9 mouse cellular contexts compared by ENCODE assay signal in genomic region chr9:120583314-120583713, GRCm38 (mm10). TPM values are rescaled to one million over a fixed set of nuclear protein-coding genes. Genes with fewer than 3 reads are reported as not detected.
DNase-seq lines count a peak whose midpoint lies in the region; ATAC-seq lines count a peak whose summit lies in the region.
"Had no signal": no experiment of that assay in that cellular context is flagged by ENCODE, and none has a peak within 500 bp of the region (broad histone marks: within the 10 kb centered on the region; RNA-seq: fewer than 3 reads in every experiment).

No protein-coding gene starts in this region.

- no peaks in the 10 kb centered on the region for H3K27me3 ChIP-seq in heart, embryonic 14.5 days (ENCODE audit: control insufficient read depth, insufficient read depth, low read length)
- no peaks in the 10 kb centered on the region for H3K27me3 ChIP-seq in forebrain, embryonic 13.5 days
- H3K27me3 ChIP-seq in liver, embryonic 16.5 days (ENCODE audit: control insufficient read depth, insufficient read depth, low read depth, low read length), result no peaks in the 10 kb centered on the region

- H3K4me2 ChIP-seq in heart, embryonic 14.5 days (ENCODE audit: low read length), result peak overlapping the region; percentile 90
- H3K4me2 ChIP-seq in forebrain, embryonic 13.5 days, result peak overlapping the region; percentile 59
- H3K4me2 ChIP-seq in liver, embryonic 16.5 days (ENCODE audit: low read depth, low read length), result peak overlapping the region; percentile 61

- H3K9me3 ChIP-seq in heart, embryonic 14.5 days (ENCODE audit: control insufficient read depth, low read length), result no peaks in the 10 kb centered on the region
- H3K9me3 ChIP-seq in forebrain, embryonic 13.5 days (replicated peaks), result no peaks in the 10 kb centered on the region
- no peaks in the 10 kb centered on the region for H3K9me3 ChIP-seq in liver, embryonic 16.5 days (replicated peaks; ENCODE audit: control insufficient read depth, low read length)

- H3K36me3 ChIP-seq in heart, embryonic 14.5 days (ENCODE audit: control insufficient read depth, insufficient read depth, low read length), result no peaks in the 10 kb centered on the region
- no peaks in the 10 kb centered on the region for H3K36me3 ChIP-seq in forebrain, embryonic 13.5 days (ENCODE audit: poor library complexity, severe bottlenecking)
- H3K36me3 ChIP-seq in liver, embryonic 16.5 days (ENCODE audit: control insufficient read depth, insufficient read depth), result no peaks in the 10 kb centered on the region

- no peak for DNase-seq in heart, postnatal 4 days
- DNase-seq in A20 (ENCODE audit: low read depth, low spot score), result peak; percentile 58
- no peak for DNase-seq in left cerebral cortex, adult 9 months (ENCODE audit: low spot score in 2 of 2)
- DNase-seq in c-Kit-positive CD71-positive TER-119-positive erythroid progenitor cells, embryonic 14.5 days (ENCODE audit: low spot score), result no peak

- H3K4me1 ChIP-seq in heart, embryonic 14.5 days (ENCODE audit: control insufficient read depth in 2 of 2, insufficient read depth in 2 of 2, low read length in 2 of 2), result peaks cover 4 to 9% of the 10 kb centered on the region in 2 experiments; a peak in 2 of 4 replicates
- H3K4me1 ChIP-seq in forebrain, embryonic 13.5 days, result peaks cover 14% of the 10 kb centered on the region
- peaks cover 18% of the 10 kb centered on the region for H3K4me1 ChIP-seq in liver, embryonic 16.5 days (ENCODE audit: control insufficient read depth, low read depth, low read length)

- peak overlapping the region; percentile 64; the same call in 1 of the 2 replicates for H3K9ac ChIP-seq in heart, embryonic 14.5 days (ENCODE audit: low read length)
- no peak overlapping the region for H3K9ac ChIP-seq in forebrain, embryonic 13.5 days
- no peak overlapping the region for H3K9ac ChIP-seq in liver, embryonic 16.5 days (ENCODE audit: low read depth, low read length)

- whole genome bisulfite sequencing in heart, embryonic 14.5 days, result 67% methylated on average over 3 of the region's 3 CpGs
- WGBS in forebrain, embryonic 13.5 days, result 70% methylated on average over 3 of the region's 3 CpGs
- WGBS in liver, embryonic 16.5 days (ENCODE audit: insufficient replicate concordance), result 48% methylated on average over 3 of the region's 3 CpGs

- ATAC-seq in heart, embryonic 14.5 days (ENCODE audit: insufficient number of reproducible peaks, insufficient read depth, low FRiP score, low read depth), result no peak
- no peak for ATAC-seq in forebrain, embryonic 13.5 days
- ATAC-seq in liver, embryonic 16.5 days (ENCODE audit: low read depth), result no peak
- no peak for ATAC-seq in erythroid progenitor cell, adult 5-6 weeks (replicated peaks; ENCODE audit: low FRiP score, poor library complexity, severe bottlenecking)

- H3K4me3 ChIP-seq in heart, embryonic 14.5 days (ENCODE audit: control insufficient read depth in 1 of 2, insufficient read depth in 1 of 2, low read depth in 1 of 2, low read length in 2 of 2), result peak overlapping the region in 1 of 2 experiments; percentile 43; a peak in 2 of 4 replicates
- no peak overlapping the region for H3K4me3 ChIP-seq in forebrain, embryonic 13.5 days
- H3K4me3 ChIP-seq in liver, embryonic 16.5 days (ENCODE audit: low read depth, low read length), result peak overlapping the region; percentile 28

- H3K27ac ChIP-seq in heart, embryonic 14.5 days (replicated peaks in 1 of 2; ENCODE audit: control insufficient read depth in 1 of 2, insufficient read depth in 1 of 2, low read depth in 2 of 2, low read length in 2 of 2), result no peak overlapping the region
- no peak overlapping the region for H3K27ac ChIP-seq in forebrain, embryonic 13.5 days
- H3K27ac ChIP-seq in liver, embryonic 16.5 days (ENCODE audit: low read length), result no peak overlapping the region

RNA-seq across cellular contexts. Expression of gene Rpl14, which starts 12.1 kb away (rescaled TPM):
- polyA plus RNA-seq in heart, embryonic 14.5 days (2014; fragmentation: Nextera tagmentation; extraction: Ambion mirVana), result 514 and 578 TPM in 2 replicates
- 100 to 1,000 TPM; 434 to 461 TPM for total RNA-seq in heart, postnatal 4 days (2021)
- polyA plus RNA-seq in forebrain, embryonic 13.5 days (2015; fragmentation: Nextera tagmentation; extraction: Ambion mirVana), result 544 and 592 TPM in 2 replicates
- polyA plus RNA-seq in liver, embryonic 16.5 days (2015; fragmentation: Nextera tagmentation; extraction: Ambion mirVana), result 335 and 378 TPM in 2 replicates
- 526 and 549 TPM in 2 replicates for total RNA-seq in erythroid progenitor cell, adult 5-6 weeks (2015; ENCODE audit: low replicate concordance)
- total RNA-seq in erythroid progenitor cell, adult 5-6 weeks (2017; ENCODE audit: low replicate concordance), result 375 and 420 TPM in 2 replicates

RNA-seq across cellular contexts. Expression of gene Entpd3, which starts 43.7 kb away (rescaled TPM):
- polyA plus RNA-seq in heart, embryonic 14.5 days (2014; fragmentation: Nextera tagmentation; extraction: Ambion mirVana), result 0.05 TPM in 1 of 2 replicates, not detected in the other
- under 1 TPM; 0.07 to 0.09 TPM for total RNA-seq in heart, postnatal 4 days (2021)
- polyA plus RNA-seq in forebrain, embryonic 13.5 days (2015; fragmentation: Nextera tagmentation; extraction: Ambion mirVana), result 0.30 and 0.49 TPM in 2 replicates
- 0.05 TPM in 1 of 2 replicates, not detected in the other for polyA plus RNA-seq in liver, embryonic 16.5 days (2015; fragmentation: Nextera tagmentation; extraction: Ambion mirVana)
- total RNA-seq in erythroid progenitor cell, adult 5-6 weeks (2015; ENCODE audit: low replicate concordance), result 0.42 TPM in 1 of 2 replicates, not detected in the other
- not detected in 2 replicates for total RNA-seq in erythroid progenitor cell, adult 5-6 weeks (2017; ENCODE audit: low replicate concordance)
- total RNA-seq: gastrocnemius, adult 8-10 months had no signal
